Mouse (Mus musculus) central nervous system, embryonic 14 days (tissue): ENCODE results near the gene Bmx. TPM values are rescaled to one million over a fixed set of nuclear protein-coding genes. Genes with fewer than 3 reads are reported as not detected.

Experiments used
- polyA plus RNA-seq: library from polyadenylated mRNA; depleted of rRNA; stranded (reverse); fragments of >200 nt; gene quantifications from 2 replicates; pipeline ENCODE4 v1.2.3, GENCODE M21; 2012; rRNA removed

Bmx gene
- polyA plus RNA-seq: 0.33 and 0.44 TPM in 2 replicates

DNA sequence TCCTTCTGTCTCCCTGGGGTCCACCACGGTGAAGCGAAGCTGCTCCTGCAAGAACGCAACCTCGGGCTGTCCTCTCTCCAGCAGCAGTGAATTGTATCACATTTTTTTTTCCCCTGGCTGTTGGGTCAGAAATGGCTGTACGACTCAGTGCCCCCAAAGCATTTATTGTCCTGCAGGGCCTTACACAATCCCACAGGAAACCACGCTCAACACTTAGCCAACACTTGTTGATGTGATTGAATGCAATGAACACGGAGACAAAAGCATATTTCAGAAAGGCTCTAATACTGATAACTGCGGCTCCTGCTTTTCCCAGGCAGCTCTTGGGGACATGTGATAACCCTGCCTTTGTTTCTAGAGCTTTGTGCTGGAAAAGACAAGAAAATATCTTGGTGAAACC lies at the start of gene Bmx:
Gene Bmx, minus strand, starts transcription at position 137 of the 400 bp plus-strand sequence.

DNA sequence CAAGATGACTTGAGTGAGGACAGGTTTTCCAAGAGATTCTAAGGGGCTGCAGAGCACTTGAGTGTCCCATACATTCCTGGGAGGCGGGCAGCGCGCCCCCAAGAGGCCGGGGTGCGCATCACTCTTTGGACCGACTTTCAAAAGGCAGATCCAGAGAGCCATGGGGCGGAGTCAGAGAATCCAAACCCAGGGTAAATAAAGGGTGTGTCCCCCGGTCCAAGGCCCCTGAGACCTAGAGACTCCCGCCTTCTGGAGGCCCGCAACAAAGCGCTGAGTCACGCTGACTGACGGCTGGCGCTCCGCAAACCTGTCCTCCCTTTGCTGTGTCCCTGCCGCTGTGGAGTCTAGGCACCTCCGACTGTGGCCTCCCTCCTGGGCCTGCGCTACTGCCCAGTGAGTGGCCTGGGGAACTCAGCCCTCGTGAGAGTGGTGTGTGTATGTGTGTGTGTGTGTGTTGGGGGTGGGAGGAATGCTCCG lies 11.3 kb upstream of the Bmx start, which contains the start of gene Pir:
Gene Pir, plus strand, starts transcription at position 87 of the 477 bp plus-strand sequence.

Other genes with a start within 250 kb of the Bmx start
- gene Car5b, start 230.2 kb downstream of the Bmx start, polyA plus RNA-seq: 0.45 and 0.66 TPM in 2 replicates
- 22.0 and 24.9 TPM in 2 replicates for gene Siah1b, start 181.7 kb downstream of the Bmx start, polyA plus RNA-seq
- gene Cltrn, start 169.4 kb downstream of the Bmx start, polyA plus RNA-seq: 0.09 TPM in 1 of 2 replicates, not detected in the other
- gene Ace2, start 118.9 kb downstream of the Bmx start, polyA plus RNA-seq: 0.14 and 0.26 TPM in 2 replicates
- gene Pir, start 11.2 kb upstream of the Bmx start, polyA plus RNA-seq: 1.4 and 1.7 TPM in 2 replicates
- 1.0 and 2.4 TPM in 2 replicates for gene Vegfd, start 115.2 kb upstream of the Bmx start, polyA plus RNA-seq
- 6.5 TPM in 2 replicates for gene Piga, start 161.6 kb upstream of the Bmx start, polyA plus RNA-seq
- not detected in 2 replicates for gene Asb11, start 178.8 kb upstream of the Bmx start, polyA plus RNA-seq
- 0.09 and 0.54 TPM in 2 replicates for gene Asb9, start 248.1 kb upstream of the Bmx start, polyA plus RNA-seq